Mouse (Mus musculus) brain, embryonic 14.5 days (tissue): ENCODE data around the gene Pin4.

Experiments used
- CTCF ChIP-seq: fragments of 200-500 bp; IDR thresholded peaks from 2 replicates; pipeline ENCODE4 v1.5.1; 2012; ENCODE audit warnings: inconsistent platforms, mild to moderate bottlenecking, moderate library complexity, borderline replicate concordance; ENCODE audit not compliant: insufficient read depth, insufficient read length; ENCODE audit errors: extremely low read depth
- POLR2A ChIP-seq: fragments of 200-500 bp; IDR thresholded peaks from 2 replicates; pipeline ENCODE4 v1.6.1; 2012; ENCODE audit warnings: mild to moderate bottlenecking, inconsistent platforms, borderline replicate concordance; ENCODE audit not compliant: poor library complexity, insufficient read depth, insufficient read length, severe bottlenecking; ENCODE audit errors: extremely low read depth

- no peak for TF ChIP-seq CTCF
- TF ChIP-seq POLR2A = no peak
Measured at GRCm38 (mm10) chrX:102094381-102094904, 24.8 kb upstream of the Pin4 start.
